Mouse (Mus musculus) intestine, postnatal 0 days (tissue): ENCODE results near the gene Gemin5. TPM values are rescaled to one million over a fixed set of nuclear protein-coding genes. Genes with fewer than 3 reads are reported as not detected.

ENCODE experiments used
- ATAC-seq: fragments of 200-750 bp; cut with Nextera tagmentation; 2 replicates; pipeline ENCODE4 v1.8.0; 2017; ENCODE audit warnings: mild to moderate bottlenecking, moderate TSS enrichment, moderate library complexity
- H3K27ac ChIP-seq: fragments of 300-500 bp; sonication (generic); 2 replicates; pipeline ENCODE4 v1.5.1; 2014; ENCODE audit warnings: mild to moderate bottlenecking, low read depth, low read length, moderate library complexity
- H3K27me3 ChIP-seq: fragments of 300-500 bp; sonication (generic); replicated peaks from 2 replicates; pipeline ENCODE4 v1.6.1; 2014; ENCODE audit warnings: low read length, mixed read lengths; ENCODE audit not compliant: control insufficient read depth, insufficient read depth
- H3K36me3 ChIP-seq: fragments of 300-500 bp; sonication (generic); 2 replicates; pipeline ENCODE4 v1.6.1; 2014; ENCODE audit warnings: mild to moderate bottlenecking, moderate library complexity; ENCODE audit not compliant: control insufficient read depth, insufficient read depth
- H3K4me1 ChIP-seq: fragments of 300-500 bp; sonication (generic); replicated peaks from 2 replicates; pipeline ENCODE4 v1.6.1; 2014; ENCODE audit warnings: antibody characterized with exemption, low read length, mixed read lengths; ENCODE audit not compliant: control insufficient read depth, insufficient read depth
- H3K4me2 ChIP-seq: fragments of 300-500 bp; sonication (generic); replicated peaks from 2 replicates; pipeline ENCODE4 v1.6.1; 2014; ENCODE audit warnings: low read depth, mild to moderate bottlenecking, moderate library complexity
- H3K4me3 ChIP-seq: fragments of 300-500 bp; sonication (generic); 2 replicates; pipeline ENCODE4 v1.5.1; 2014; ENCODE audit warnings: low read depth, low read length
- H3K9ac ChIP-seq: fragments of 300-500 bp; sonication (generic); 2 replicates; pipeline ENCODE4 v1.6.1; 2014; ENCODE audit warnings: mild to moderate bottlenecking, low read depth, low read length
- H3K9me3 ChIP-seq: fragments of 300-500 bp; sonication (generic); 2 replicates; pipeline ENCODE4 v1.6.1; 2016; ENCODE audit warnings: mixed run types; ENCODE audit not compliant: control insufficient read depth
- CTCF ChIP-seq: sonication (generic); IDR thresholded peaks from 2 replicates; pipeline ENCODE4 v1.5.1; 2016; ENCODE audit warnings: low read depth, mild to moderate bottlenecking, control low read depth, antibody characterized with exemption, moderate library complexity
- WGBS: fragments of 180-500 bp; shearing (Covaris S2); extraction: QIAGEN DNeasy Blood & Tissue Kit; methylation state at CpG from one replicate; pipeline ENCODE4 v1.1.7; 2014; 5-methylcytosine and 5-hydroxymethylcytosine counted together
- polyA plus RNA-seq: library from polyadenylated mRNA; unstranded; fragments of >200 nt; fragmentation: Nextera tagmentation; extraction: Ambion mirVana; gene quantifications from 2 replicates; pipeline ENCODE4 v1.2.1, GENCODE M21; 2015

Gene Gemin5
- polyA plus RNA-seq, 1 experiment from 2014 or later = 4.0 TPM

DNA sequence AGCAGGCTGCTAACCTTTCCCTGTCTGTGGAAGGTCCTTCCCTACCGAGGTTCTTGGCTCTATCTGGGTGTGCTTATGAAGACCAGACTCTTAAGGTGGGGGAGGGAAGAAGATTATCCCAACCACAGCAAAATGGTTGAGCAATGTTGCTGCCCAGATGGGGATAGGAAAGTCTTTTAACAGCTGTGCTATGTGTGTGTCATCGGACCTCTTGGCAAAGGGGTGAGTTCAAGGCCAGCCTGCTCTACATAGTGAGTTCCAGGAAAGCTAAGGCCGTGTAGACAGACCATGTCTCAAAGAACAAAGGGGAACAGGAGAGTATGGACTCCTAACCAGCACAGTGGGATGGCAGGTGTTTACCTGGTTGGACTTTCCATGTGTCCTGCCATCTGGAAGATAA, 95.4 kb downstream of the Gemin5 start:
- no peak overlapping the region for H3K27ac ChIP-seq
- ATAC-seq = no peak
- WGBS = 67% methylated on average over 3 of the region's 3 CpGs
- H3K36me3 ChIP-seq = no peaks in the 10 kb centered on the region
- no peak for TF ChIP-seq CTCF
- H3K4me2 ChIP-seq = no peak overlapping the region
- 0 out of 2 replicates have a peak, but pooled peaks cover under 1% of the 10 kb centered on the region for H3K4me1 ChIP-seq
- no peak overlapping the region for H3K4me3 ChIP-seq
- H3K27me3 ChIP-seq = no peaks in the 10 kb centered on the region
- H3K9me3 ChIP-seq = no peaks in the 10 kb centered on the region
- no peak overlapping the region for H3K9ac ChIP-seq

Other genes with a start within 250 kb of the Gemin5 start
- gene Larp1, start 159.5 kb downstream of the Gemin5 start, polyA plus RNA-seq = 9.6 and 11.5 TPM in 2 replicates
- not detected in 2 replicates for gene Gm12248, start 75.4 kb downstream of the Gemin5 start, polyA plus RNA-seq
- gene Cnot8, start 64.4 kb downstream of the Gemin5 start, polyA plus RNA-seq = 43.2 and 46.2 TPM in 2 replicates
- gene Mrpl22, start 3.1 kb upstream of the Gemin5 start, polyA plus RNA-seq = 86.2 and 90.1 TPM in 2 replicates
- 10.9 and 11.5 TPM in 2 replicates for gene Igtp, start 31.0 kb upstream of the Gemin5 start, polyA plus RNA-seq
- 5.4 and 6.4 TPM in 2 replicates for gene Irgm2, start 31.1 kb upstream of the Gemin5 start, polyA plus RNA-seq
- not detected in 2 replicates for gene 4930438A08Rik, start 106.3 kb upstream of the Gemin5 start, polyA plus RNA-seq
- gene Zfp692, start 138.5 kb upstream of the Gemin5 start, polyA plus RNA-seq = 3.9 and 4.7 TPM in 2 replicates
- 32.0 and 33.8 TPM in 2 replicates for gene Zfp672, start 161.8 kb upstream of the Gemin5 start, polyA plus RNA-seq
- gene Sh3bp5l, start 162.2 kb upstream of the Gemin5 start, polyA plus RNA-seq = 13.2 and 14.7 TPM in 2 replicates
- 1,454 and 1,717 TPM in 2 replicates for gene Lypd8, start 210.5 kb upstream of the Gemin5 start, polyA plus RNA-seq